ENCODE assay signal across 21 mouse cellular contexts in the genomic region with DNA sequence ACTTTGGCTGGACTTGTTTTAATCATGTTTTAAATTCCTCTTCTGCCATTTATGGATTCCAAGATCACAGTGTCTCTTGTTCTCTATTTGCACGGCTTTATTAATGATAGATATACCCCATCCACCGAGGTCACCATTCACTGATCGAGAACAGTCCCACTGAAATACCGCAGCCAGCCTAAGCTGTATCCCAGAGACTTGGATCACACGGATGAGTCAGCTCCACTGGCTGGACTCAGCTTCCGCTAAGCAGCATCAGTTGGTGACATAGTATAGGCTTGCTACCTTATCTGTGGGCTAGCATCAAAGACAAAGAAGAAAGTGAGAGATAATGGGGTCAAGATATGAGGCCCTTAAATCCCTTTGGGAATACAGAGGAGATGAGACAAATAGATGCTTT.
DNase-seq lines count a peak whose midpoint lies in the region; ATAC-seq lines count a peak whose summit lies in the region.
"Had no signal": no experiment of that assay in that cellular context is flagged by ENCODE, and none has a peak within 500 bp of the region (broad histone marks: within the 10 kb centered on the region; RNA-seq: fewer than 3 reads in every experiment).

No protein-coding gene starts in this region.

- no peak overlapping the region for H3K9ac ChIP-seq in midbrain, embryonic 13.5 days (replicated peaks)
- H3K9ac ChIP-seq: hindbrain, embryonic 13.5 days; neural tube, embryonic 13.5 days had no signal

- 59% methylated on average over 6 of the region's 6 CpGs for WGBS in heart, embryonic 10.5 days
- 54% methylated on average over 6 of the region's 6 CpGs for WGBS in midbrain, embryonic 13.5 days
- WGBS in midbrain, embryonic 10.5 days = 71% methylated on average over 6 of the region's 6 CpGs

- H3K27ac ChIP-seq in heart, embryonic 10.5 days = peak overlapping the region; percentile 56; the same call in 1 of the 2 replicates
- H3K27ac ChIP-seq in midbrain, embryonic 13.5 days = no peak overlapping the region
- H3K27ac ChIP-seq in midbrain, embryonic 10.5 days (replicated peaks) = no peak overlapping the region
- H3K27ac ChIP-seq: hindbrain, embryonic 13.5 days had no signal

- 0 out of 2 replicates have a peak, but pooled peaks have one; percentile 48 for ATAC-seq in midbrain, embryonic 13.5 days
- ATAC-seq: inflammation-experienced regulatory T-cells, adult 6 months had no signal

- peaks cover 18% of the 10 kb centered on the region for H3K4me1 ChIP-seq in heart, embryonic 10.5 days
- peaks cover 18% of the 10 kb centered on the region for H3K4me1 ChIP-seq in midbrain, embryonic 13.5 days (replicated peaks)
- H3K4me1 ChIP-seq in midbrain, embryonic 10.5 days = peaks cover 12% of the 10 kb centered on the region; the same call in 1 of the 2 replicates
- H3K4me1 ChIP-seq: megakaryocyte, embryonic 14.5 days had no signal

- no peaks in the 10 kb centered on the region for H3K36me3 ChIP-seq in heart, embryonic 10.5 days
- H3K36me3 ChIP-seq in midbrain, embryonic 13.5 days = no peaks in the 10 kb centered on the region
- H3K36me3 ChIP-seq in midbrain, embryonic 10.5 days = no peaks in the 10 kb centered on the region
- H3K36me3 ChIP-seq: G1E; hindbrain, embryonic 13.5 days; neural tube, embryonic 13.5 days had no signal

- H3K9me3 ChIP-seq in heart, embryonic 10.5 days = no peaks in the 10 kb centered on the region
- H3K9me3 ChIP-seq in midbrain, embryonic 13.5 days = no peaks in the 10 kb centered on the region
- H3K9me3 ChIP-seq in midbrain, embryonic 10.5 days (replicated peaks) = no peaks in the 10 kb centered on the region
- H3K9me3 ChIP-seq: hindbrain, embryonic 13.5 days; megakaryocyte, embryonic 14.5 days; neural tube, embryonic 13.5 days had no signal

- no peak overlapping the region for H3K4me2 ChIP-seq in midbrain, embryonic 13.5 days (replicated peaks)
- H3K4me2 ChIP-seq: hindbrain, embryonic 13.5 days; liver, embryonic 11.5 days; neural tube, embryonic 13.5 days had no signal

- intact Hi-C loops in left cerebral cortex, postnatal 36 days (cut with DNase I) = no loop called here

- peak; percentile 17 for DNase-seq in adrenal gland, postnatal 10 days
- no peak for DNase-seq in adrenal gland, postnatal 25 days
- no peak for DNase-seq in heart, embryonic 10.5 days (ENCODE audit: low spot score)
- no peak for DNase-seq in heart, adult 18-20 months
- DNase-seq in midbrain, embryonic 10.5 days (ENCODE audit: low spot score) = no peak
- no peak for DNase-seq in thymus, postnatal 14 days
- no peak for DNase-seq in left cerebral cortex, postnatal 36 days (ENCODE audit: low spot score in 2 of 2)
- DNase-seq: cerebellum, adult 11-12 months; cerebellum, postnatal 25 days; embryo, embryonic 11 days; lung, adult 18-20 months; lung, postnatal 14 days; thymus, postnatal 4 days had no signal

- H3K4me3 ChIP-seq in heart, embryonic 10.5 days = no peak overlapping the region
- no peak overlapping the region for H3K4me3 ChIP-seq in midbrain, embryonic 13.5 days (replicated peaks)
- H3K4me3 ChIP-seq in midbrain, embryonic 10.5 days = no peak overlapping the region
- H3K4me3 ChIP-seq: erythroblast, embryonic 14.5 days; hindbrain, embryonic 13.5 days; megakaryocyte, embryonic 14.5 days; neural tube, embryonic 13.5 days had no signal

- H3K27me3 ChIP-seq in heart, embryonic 10.5 days (ENCODE audit: insufficient read depth, poor library complexity, severe bottlenecking) = no peaks in the 10 kb centered on the region
- no peaks in the 10 kb centered on the region for H3K27me3 ChIP-seq in midbrain, embryonic 13.5 days
- no peaks in the 10 kb centered on the region for H3K27me3 ChIP-seq in midbrain, embryonic 10.5 days (ENCODE audit: low read depth, poor library complexity, severe bottlenecking)
- H3K27me3 ChIP-seq: hindbrain, embryonic 13.5 days; megakaryocyte, embryonic 14.5 days; neural tube, embryonic 13.5 days had no signal
